Mouse (Mus musculus) G1E (cell line): ENCODE measurements around the gene Prm1. TPM values are rescaled to one million over a fixed set of nuclear protein-coding genes. Genes with fewer than 3 reads are reported as not detected.
"Not testable (repeated sequence)": the region's sequence is repeated elsewhere in the genome, so short reads cannot be mapped to it uniquely, and the experiment has no call there.

Source experiments
- ATAC-seq: 2 replicates; pipeline ENCODE4 v1.8.0; 2016; ENCODE audit warnings: mild to moderate bottlenecking; ENCODE audit not compliant: insufficient number of reproducible peaks, poor library complexity, low FRiP score, severe bottlenecking; ENCODE audit errors: extremely low read depth
- DNase-seq: peaks from one replicate; pipeline ENCODE4 v3.0.0; 2012; ENCODE audit warnings: low spot score
- H3K27me3 ChIP-seq: 2 replicates; pipeline ENCODE4 v1.6.1; 2012; ENCODE audit warnings: mild to moderate bottlenecking, low read length, inconsistent platforms; ENCODE audit not compliant: insufficient read depth
- H3K36me3 ChIP-seq: replicated peaks from 2 replicates; pipeline ENCODE3; 2012; ENCODE audit warnings: mild to moderate bottlenecking, inconsistent platforms
- H3K4me1 ChIP-seq: 2 replicates; pipeline ENCODE4 v1.6.1; 2012; ENCODE audit warnings: low read depth, low read length, inconsistent platforms, mixed read lengths; ENCODE audit not compliant: insufficient read depth
- H3K4me3 ChIP-seq: 2 replicates; pipeline ENCODE4 v1.5.1; 2012; ENCODE audit warnings: low read depth, mild to moderate bottlenecking, inconsistent platforms, low read length, moderate library complexity, mixed read lengths
- H3K9me3 ChIP-seq: replicated peaks from 2 replicates; pipeline ENCODE4 v1.6.1; 2012; ENCODE audit warnings: inconsistent platforms
- CTCF ChIP-seq: IDR thresholded peaks from 2 replicates; pipeline ENCODE4 v1.5.1; 2012; ENCODE audit warnings: low read depth, low read length, inconsistent platforms, mixed read lengths
- GATA1 ChIP-seq: IDR thresholded peaks from 2 replicates; pipeline ENCODE4 v1.6.1; 2012; ENCODE audit warnings: borderline replicate concordance, low read length, inconsistent platforms, mixed read lengths
- GATA2 ChIP-seq: IDR thresholded peaks from 2 replicates; pipeline ENCODE4 v1.6.1; 2012; ENCODE audit warnings: low read depth, low read length, inconsistent platforms, borderline replicate concordance
- POLR2AphosphoS5 ChIP-seq: IDR thresholded peaks from 2 replicates; pipeline ENCODE4 v1.6.1; 2012; ENCODE audit warnings: low read depth, low read length, inconsistent platforms; ENCODE audit not compliant: insufficient replicate concordance
- TAL1 ChIP-seq: conservative IDR thresholded peaks from 2 replicates; pipeline ENCODE4 v1.6.1; 2012; ENCODE audit warnings: low read depth, low read length, inconsistent platforms, mixed read lengths
- polyA plus RNA-seq: library from polyadenylated mRNA; stranded (reverse); fragments of >175 nt; gene quantifications from 2 replicates; pipeline ENCODE4 v1.2.3, GENCODE M21; 2012
- total RNA-seq, 2 experiments: library from RNA; stranded (forward) in 1 of 2; stranded (reverse) in 1 of 2; fragments of 200-1000 nt in 1 of 2; fragments of >200 nt in 1 of 2; fragmentation: Nextera tagmentation in 1 of 2; gene quantifications; 2 replicates each; pipeline ENCODE4 v1.2.3; 2014 to 2017

Prm1 gene
- total and polyA plus RNA-seq, 3 experiments: not detected

DNA sequence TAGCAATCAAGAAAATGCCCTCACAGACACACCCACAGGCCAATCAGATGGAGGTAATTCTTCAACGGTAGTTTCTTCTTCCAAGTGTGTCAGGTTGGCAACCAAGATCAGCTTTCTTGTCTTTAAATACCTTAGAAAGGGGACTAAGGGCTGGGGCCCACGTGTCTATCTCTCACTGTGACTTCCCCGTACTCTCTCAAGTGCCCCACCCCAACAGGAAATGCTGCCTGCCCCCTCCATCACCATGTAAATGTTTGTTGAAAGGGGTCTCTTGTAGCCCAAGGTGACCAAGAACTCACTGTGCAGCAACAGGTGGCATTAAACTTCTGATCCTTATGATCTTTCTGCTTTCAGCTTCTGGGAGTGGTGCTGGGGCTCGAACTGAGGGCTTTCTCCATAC lies 8.1 kb upstream of the Prm1 start:
- DNase-seq (no peak), ATAC-seq (no peak)

DNA sequence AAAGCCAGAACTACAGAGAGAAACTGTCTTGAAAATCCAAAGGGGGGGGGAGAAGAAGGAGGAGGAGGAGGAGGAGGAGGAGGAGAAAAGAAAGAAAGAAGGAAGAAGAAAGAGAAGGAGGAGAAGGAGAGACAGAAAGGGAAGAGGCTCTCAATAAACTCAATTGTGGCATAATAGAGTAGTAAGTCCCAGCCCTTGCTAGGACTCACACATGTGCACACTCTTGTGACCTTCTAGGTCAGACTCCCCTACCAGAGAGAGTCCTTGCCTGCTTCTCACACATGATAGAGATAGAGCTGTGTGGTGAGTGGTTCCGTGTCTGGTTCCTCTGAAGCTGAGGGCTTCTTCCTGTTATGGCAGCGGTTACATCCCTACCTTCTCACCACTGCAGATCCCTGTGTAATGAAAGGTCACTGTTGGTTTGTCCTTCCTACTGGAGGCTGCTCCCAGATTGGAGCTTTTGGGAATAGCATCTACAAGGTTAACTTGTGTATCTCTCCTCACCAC lies 7.3 kb upstream of the Prm1 start, which contains the start of gene Gm11172:
Gene Gm11172, plus strand, starts transcription at position 51 of the 507 bp plus-strand sequence.
- no peak for ATAC-seq
- no peak for TF ChIP-seq GATA2
- no peak for TF ChIP-seq TAL1
- no peak for TF ChIP-seq CTCF
- no peak for TF ChIP-seq GATA1
- TF ChIP-seq POLR2AphosphoS5: no peak
- no peaks in the 10 kb centered on the region for H3K9me3 ChIP-seq
- no peaks in the 10 kb centered on the region for H3K36me3 ChIP-seq
- DNase-seq: no peak
- H3K4me1 ChIP-seq: peaks cover 31% of the 10 kb centered on the region
- peaks cover 61% of the 10 kb centered on the region for H3K27me3 ChIP-seq
- H3K4me3 ChIP-seq: no peak within 1 kb of the TSS

More for the DNA sequence above, 8.1 kb upstream of the Prm1 start:
- Histone ChIP-seq H3K9me3 (no peaks in the 10 kb centered on the region), H3K27me3 (peaks cover 61% of the 10 kb centered on the region), H3K4me1 (peaks cover 31% of the 10 kb centered on the region), H3K36me3 (no peaks in the 10 kb centered on the region), H3K4me3 (no peak overlapping the region)
- TF ChIP-seq TAL1 (no peak), GATA1 (no peak), CTCF (no peak), GATA2 (no peak), POLR2AphosphoS5 (no peak)

DNA sequence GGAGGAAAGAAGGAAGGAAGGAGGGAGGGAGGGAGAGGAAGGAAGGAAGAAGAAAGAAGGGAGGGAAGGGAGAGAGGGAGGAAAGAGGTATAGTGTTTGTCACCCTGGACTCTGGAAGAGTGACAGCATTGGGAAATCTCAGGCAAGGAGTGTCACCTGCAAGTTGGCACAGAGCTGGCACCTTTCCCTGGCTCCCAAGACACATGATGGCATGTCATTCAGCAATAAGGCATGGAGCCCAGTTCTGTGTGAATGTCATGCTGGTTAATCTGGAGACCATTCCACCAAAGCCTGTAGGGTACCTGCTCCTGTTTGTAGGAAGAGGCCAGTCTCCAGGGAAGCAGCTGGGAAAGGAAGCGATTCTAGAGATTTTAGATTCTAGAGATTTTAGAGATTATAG lies 4.7 kb upstream of the Prm1 start:
- H3K4me1 ChIP-seq: peaks cover 25% of the 10 kb centered on the region
- TF ChIP-seq TAL1 (no peak), CTCF (no peak), GATA2 (no peak), POLR2AphosphoS5 (no peak), GATA1 (no peak)
- DNase-seq: no peak
- no peaks in the 10 kb centered on the region for H3K36me3 ChIP-seq
- no peak for ATAC-seq
- no peaks in the 10 kb centered on the region for H3K9me3 ChIP-seq
- no peak overlapping the region for H3K4me3 ChIP-seq
- peaks cover 70% of the 10 kb centered on the region for H3K27me3 ChIP-seq

DNA sequence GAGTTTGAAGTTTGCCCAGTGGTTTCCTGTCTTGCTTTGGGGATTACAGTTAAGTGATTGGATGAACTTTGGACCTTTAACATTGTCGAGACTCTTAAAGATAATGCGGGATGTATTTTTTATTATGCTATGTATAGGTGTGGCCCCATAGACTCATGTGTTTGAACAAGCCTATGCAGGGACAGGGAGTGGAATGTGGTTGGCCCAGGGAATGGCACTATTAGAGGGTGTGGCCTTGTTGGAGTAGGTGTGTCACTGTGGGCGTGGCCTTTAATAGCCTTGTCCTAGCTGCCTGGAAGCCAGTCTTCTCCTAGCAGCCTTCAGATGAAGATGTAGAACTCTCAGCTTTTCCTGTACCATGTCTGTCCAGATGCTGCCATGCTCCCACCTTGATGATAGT lies 3.2 kb downstream of the Prm1 start:
- not testable (repeated sequence) for H3K4me3 ChIP-seq, H3K4me1 ChIP-seq

DNA sequence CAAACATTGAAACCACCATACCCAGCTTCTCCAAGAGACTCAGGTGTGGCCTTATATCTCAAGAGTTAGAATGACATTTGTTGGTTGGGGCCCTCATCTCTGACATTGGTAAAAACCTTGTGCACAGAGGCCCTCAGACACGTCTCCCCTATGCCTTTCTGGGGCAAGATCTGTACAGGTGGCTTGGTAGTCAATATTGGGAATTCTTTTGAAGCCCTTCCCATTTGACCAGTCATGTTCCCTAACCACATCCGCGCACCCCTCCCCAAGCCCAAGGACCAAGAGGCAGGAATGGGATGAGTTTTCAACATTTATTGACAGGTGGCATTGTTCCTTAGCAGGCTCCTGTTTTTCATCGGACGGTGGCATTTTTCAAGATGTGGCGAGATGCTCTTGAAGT lies 9.6 kb downstream of the Prm1 start, which contains the start of gene Prm2:
Gene Prm2, minus strand, starts transcription at position 101 of the 400 bp plus-strand sequence.
- H3K27me3 ChIP-seq: peaks cover 36% of the 10 kb centered on the region
- no peak within 1 kb of the TSS for H3K4me3 ChIP-seq
- H3K4me1 ChIP-seq: peaks cover 5% of the 10 kb centered on the region; the same call in 1 of the 2 replicates
- H3K9me3 ChIP-seq: no peaks in the 10 kb centered on the region
- no peak for TF ChIP-seq GATA1
- no peak for TF ChIP-seq CTCF
- no peak for TF ChIP-seq GATA2
- TF ChIP-seq POLR2AphosphoS5: no peak
- TF ChIP-seq TAL1: no peak
- DNase-seq (no peak), ATAC-seq (no peak)
- no peaks in the 10 kb centered on the region for H3K36me3 ChIP-seq

More for the DNA sequence above, 3.2 kb downstream of the Prm1 start:
- H3K27me3 ChIP-seq: peaks cover 52% of the 10 kb centered on the region
- not testable (repeated sequence) for H3K9me3 ChIP-seq, H3K36me3 ChIP-seq, DNase-seq, ATAC-seq

DNA sequence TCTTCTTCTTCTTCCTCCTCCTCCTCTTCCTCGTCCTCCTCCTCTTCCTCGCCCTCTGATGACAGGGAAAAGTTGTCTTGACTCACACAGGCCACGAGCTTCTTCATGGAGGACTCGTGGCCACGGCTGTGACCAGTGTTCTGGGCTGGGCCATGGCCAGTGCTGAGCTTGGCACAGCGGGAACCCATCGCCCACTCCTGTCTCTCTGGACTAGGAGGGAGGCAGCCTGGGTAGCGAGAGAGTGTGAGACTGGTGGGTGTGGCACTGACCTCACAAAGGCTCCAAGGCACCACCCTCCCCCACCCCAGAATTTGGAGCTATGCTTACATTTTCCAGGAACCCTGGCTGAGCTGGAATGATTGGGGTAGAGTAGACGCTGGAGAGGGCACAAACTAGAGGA lies 14.9 kb downstream of the Prm1 start, which contains the start of gene Prm3:
Gene Prm3, minus strand, starts transcription at position 213 of the 400 bp plus-strand sequence.
- TF ChIP-seq TAL1 (no peak), GATA2 (no peak), CTCF (no peak), GATA1 (no peak), POLR2AphosphoS5 (no peak)
- H3K27me3 ChIP-seq: peaks cover 40% of the 10 kb centered on the region

More for the DNA sequence above, 14.9 kb downstream of the Prm1 start, which contains the start of gene Prm3:
- DNase-seq: no peak
- ATAC-seq: no peak
- H3K4me3 ChIP-seq: no peak within 1 kb of the TSS
- no peaks in the 10 kb centered on the region for H3K9me3 ChIP-seq
- peaks cover 42% of the 10 kb centered on the region for H3K4me1 ChIP-seq
- no peaks in the 10 kb centered on the region for H3K36me3 ChIP-seq
